Mouse (Mus musculus): ENCODE data around the gene Adcy1. TPM values are rescaled to one million over a fixed set of nuclear protein-coding genes. Genes with fewer than 3 reads are reported as not detected.
A peak's percentile ranks its signal among the peaks of the same experiment; 100 is the strongest.

Gene Adcy1
- total RNA-seq, 2 experiments from 2014 or later: 9.8 to 11.3 TPM

- DNase-seq (ENCODE audit: low spot score in 2 of 2): no peak
Measured at GRCm38 (mm10) chr11:7134319-7134718, 71.0 kb downstream of the Adcy1 start.

GRCm38 (mm10) chr11:7135301-7135700 is 72.0 kb downstream of the Adcy1 start:
- DNase-seq (ENCODE audit: low spot score in 2 of 2): no peak

- no peak for DNase-seq (ENCODE audit: low spot score in 2 of 2)
Measured at GRCm38 (mm10) chr11:7135763-7136162, 72.5 kb downstream of the Adcy1 start.

GRCm38 (mm10) chr11:7136246-7136855 is 73.1 kb downstream of the Adcy1 start:
- DNase-seq (ENCODE audit: low spot score in 2 of 2): no peak

- DNase-seq (ENCODE audit: low spot score in 2 of 2): no peak
Measured at GRCm38 (mm10) chr11:7138370-7138769, 75.1 kb downstream of the Adcy1 start.

DNA sequence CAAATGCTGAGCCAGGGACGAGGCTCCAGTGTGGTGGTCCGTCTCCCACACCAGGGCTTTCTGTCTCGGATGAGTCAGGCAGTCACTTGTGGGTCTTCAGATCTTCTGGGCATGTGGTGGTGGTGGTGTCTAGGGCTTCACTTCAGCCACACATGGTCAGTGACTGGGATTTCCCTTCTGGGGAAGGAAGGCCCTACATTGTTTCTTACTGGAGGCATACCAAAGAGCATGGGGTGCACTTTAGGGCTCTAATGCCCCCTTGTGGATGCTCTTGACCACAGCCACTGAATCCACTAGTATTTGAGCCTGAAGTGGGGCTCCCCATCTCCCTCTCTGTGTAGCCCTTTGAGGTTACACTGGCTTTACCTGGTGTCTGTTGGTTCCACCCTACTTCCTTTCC is 77.2 kb downstream of the Adcy1 start:
- DNase-seq (ENCODE audit: low spot score in 2 of 2): no peak

DNA sequence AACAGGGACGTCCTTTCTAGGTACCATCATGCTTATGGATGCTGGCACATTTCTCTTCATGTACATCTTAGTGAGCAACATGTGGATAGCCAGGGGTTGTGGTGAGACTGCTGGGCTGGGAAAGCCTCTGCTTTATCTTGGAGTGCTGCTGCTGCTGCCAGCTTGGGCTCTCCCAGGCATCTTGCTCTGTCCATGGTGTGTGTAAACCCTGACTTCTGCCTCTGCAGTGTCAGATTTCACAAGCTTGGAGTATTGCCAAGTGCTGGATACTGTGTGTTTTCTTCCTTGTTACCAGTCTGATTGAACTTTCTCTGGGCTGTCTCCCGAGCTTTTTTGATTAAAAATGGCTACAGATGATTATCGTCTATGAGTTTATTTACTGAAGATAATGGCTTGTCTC is 79.4 kb downstream of the Adcy1 start:
- DNase-seq (ENCODE audit: low spot score in 2 of 2): peak in 1 of 2 experiments; percentile 24

DNA sequence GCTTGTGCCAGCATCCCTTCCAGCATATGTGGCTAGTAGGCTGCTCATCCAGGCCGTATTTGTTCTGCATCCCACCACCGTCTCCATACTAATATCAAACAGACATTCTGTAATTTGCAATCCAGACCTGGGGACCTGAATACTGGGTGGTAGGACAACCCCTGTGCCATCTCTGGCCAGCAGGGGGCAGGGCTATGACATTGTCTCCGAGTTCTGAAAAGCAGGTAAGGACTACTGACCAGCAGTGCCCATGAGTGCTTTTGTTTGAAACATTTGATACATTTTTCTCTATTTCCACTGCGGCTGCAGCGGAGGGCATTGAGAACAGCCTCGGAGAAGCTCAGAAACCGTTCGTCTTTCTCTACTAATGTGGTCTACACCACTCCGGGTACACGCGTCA is 81.1 kb downstream of the Adcy1 start:
- DNase-seq (ENCODE audit: low spot score in 2 of 2): no peak

- no peak for DNase-seq (ENCODE audit: low spot score in 2 of 2)
Measured at GRCm38 (mm10) chr11:7145221-7145620, 81.9 kb downstream of the Adcy1 start.

DNA sequence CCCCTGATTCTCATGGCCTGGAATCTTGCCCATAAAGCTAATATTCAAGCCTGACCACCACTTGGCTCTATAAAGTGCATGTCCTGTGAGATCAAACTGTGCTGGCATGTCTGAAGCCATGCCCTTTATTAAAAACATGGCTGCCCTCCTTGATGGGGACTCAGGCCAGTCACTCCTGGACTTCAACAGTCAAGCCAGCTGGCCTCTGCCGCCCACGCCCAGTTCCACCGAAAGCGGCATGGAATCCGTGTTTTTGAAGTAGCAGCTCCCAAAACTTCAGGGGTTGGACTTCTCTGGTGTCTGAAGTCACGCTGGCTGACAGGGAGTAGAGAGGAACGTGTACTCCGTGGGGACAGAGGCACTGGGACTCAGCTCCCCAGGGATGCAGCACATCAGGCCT is 84.2 kb downstream of the Adcy1 start:
- no peak for DNase-seq (ENCODE audit: low spot score in 2 of 2)

- no peak for DNase-seq (ENCODE audit: low spot score in 2 of 2)
Measured at GRCm38 (mm10) chr11:7147945-7148344, 84.7 kb downstream of the Adcy1 start.

- DNase-seq (ENCODE audit: low spot score in 2 of 2): no peak
Measured at GRCm38 (mm10) chr11:7149471-7149870, 86.2 kb downstream of the Adcy1 start.

DNA sequence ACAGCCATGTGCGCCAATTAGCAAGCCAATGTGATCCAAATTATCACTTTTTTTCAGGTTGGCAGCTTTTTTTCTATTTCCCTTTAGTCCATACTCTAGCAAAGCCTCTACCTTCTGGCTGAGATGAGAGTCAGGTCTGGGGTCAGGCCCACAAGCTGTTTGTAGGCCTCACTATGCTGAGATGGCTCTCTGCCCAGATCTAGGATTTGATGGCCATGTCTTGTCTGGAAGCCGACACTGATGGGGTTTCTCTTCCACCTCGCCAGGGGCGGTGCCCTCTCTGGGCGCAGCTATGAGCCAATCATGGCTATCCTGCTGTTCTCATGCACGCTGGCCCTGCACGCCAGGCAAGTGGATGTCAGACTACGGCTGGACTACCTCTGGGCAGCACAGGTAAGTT is 87.2 kb downstream of the Adcy1 start:
- no peak for DNase-seq (ENCODE audit: low spot score in 2 of 2)

GRCm38 (mm10) chr11:7152371-7152770 is 89.1 kb downstream of the Adcy1 start:
- no peak for DNase-seq (ENCODE audit: low spot score in 2 of 2)

DNA sequence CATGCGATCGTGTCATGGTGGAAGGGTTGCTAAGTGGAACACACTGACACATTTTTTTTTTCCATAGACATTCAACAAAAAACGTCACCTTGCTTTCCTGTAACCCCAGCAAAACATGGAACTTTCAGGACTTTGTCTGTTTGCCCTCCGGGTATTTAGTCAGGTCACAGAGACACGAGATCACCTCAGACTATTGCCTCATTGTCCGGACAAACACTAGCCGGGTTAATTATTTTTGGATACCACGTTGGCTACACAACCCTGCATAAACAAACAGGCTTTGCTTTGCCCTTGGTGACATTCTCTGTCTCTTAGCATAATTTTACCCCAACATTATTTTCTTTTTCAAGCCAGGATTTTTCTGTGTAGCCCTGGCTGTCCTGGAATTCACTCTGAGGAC is 89.8 kb downstream of the Adcy1 start:
- no peak for DNase-seq (ENCODE audit: low spot score in 2 of 2)

DNA sequence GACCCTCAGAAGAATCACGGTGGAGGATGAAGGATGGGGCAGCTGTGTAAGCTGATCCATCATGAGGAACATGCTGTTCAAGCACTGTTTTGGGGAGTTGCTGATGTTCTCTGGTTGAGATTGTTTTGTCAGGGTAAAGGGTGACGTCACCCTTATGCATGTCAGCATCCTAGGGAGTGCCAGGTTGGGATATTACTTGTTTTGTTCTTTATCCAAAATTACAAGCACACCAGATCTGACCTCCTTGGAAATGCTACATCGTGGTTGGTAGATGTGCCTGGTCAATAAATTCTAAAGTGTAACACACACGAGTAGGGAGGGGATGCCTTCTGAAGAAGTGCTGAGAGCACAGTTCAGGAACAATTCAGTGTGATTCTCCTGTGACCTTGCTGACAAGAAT is 93.1 kb downstream of the Adcy1 start:
- DNase-seq (ENCODE audit: low spot score in 2 of 2): no peak

DNA sequence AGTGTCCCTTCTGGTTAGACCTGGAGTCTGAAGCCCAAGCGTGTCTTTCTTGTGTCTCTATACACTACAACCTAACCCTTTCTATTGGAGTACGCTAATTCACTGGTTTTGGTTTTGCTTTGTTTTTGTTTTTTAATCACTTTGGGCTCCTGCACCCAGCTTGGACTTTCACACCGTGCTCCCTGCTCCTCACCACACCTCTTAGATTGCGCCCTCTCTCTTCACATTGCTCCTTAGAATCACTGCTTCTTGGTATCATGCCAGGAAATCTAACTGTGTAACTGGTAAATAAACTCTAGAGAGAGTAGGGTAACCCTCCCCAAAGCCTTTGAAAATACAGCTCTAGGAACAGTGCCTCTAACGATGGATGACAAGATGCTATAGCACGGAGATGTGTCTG is 94.9 kb downstream of the Adcy1 start:
- no peak for DNase-seq (ENCODE audit: low spot score in 2 of 2)

- DNase-seq (ENCODE audit: low spot score in 2 of 2): no peak
Measured at GRCm38 (mm10) chr11:7160146-7160545, 96.9 kb downstream of the Adcy1 start.

DNA sequence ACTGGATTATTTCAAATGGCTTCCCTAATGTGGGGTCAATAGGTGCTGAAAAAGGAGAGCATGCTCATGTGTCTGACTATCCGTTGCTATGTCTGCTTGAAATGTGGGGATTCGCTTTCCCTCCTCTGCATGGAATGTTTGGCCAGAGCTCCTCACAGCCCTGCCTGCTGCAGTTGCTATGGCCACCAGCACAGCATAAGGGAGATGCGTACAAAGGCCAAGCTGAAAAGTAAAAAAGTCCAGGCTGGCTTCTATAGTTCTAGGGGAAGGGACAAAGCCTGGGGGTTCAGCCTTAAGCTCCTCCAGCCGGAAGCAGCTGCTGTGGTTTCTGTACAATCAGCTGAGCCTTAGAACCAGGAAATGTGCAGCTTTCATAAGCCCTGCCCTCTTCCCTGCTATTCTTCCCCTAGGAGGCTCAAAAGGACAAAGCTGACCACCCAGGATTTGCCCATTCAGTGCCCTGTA is 97.4 kb downstream of the Adcy1 start:
- no peak for DNase-seq (ENCODE audit: low spot score in 2 of 2)

- DNase-seq (ENCODE audit: low spot score in 2 of 2): no peak
Measured at GRCm38 (mm10) chr11:7161502-7162174, 98.3 kb downstream of the Adcy1 start.

DNA sequence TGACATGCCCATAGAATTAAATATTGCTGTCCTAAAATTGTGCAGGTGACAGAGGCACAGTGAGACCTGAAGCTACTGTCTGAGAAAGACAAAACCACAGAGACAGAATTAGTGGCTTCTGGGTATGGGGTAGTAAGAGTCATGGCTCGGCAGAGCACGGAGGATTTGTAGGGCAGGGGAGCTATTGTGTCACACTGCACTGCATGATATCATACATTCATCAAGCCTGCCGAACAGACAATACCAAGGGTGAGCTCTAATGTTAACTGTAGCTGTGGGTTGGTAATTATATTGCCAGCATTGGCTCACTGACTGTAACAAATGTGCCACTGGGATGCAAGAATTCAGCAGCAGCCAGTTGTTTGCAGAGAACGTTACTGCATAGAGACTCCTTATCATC is 101.1 kb downstream of the Adcy1 start:
- DNase-seq (ENCODE audit: low spot score in 2 of 2): no peak

DNA sequence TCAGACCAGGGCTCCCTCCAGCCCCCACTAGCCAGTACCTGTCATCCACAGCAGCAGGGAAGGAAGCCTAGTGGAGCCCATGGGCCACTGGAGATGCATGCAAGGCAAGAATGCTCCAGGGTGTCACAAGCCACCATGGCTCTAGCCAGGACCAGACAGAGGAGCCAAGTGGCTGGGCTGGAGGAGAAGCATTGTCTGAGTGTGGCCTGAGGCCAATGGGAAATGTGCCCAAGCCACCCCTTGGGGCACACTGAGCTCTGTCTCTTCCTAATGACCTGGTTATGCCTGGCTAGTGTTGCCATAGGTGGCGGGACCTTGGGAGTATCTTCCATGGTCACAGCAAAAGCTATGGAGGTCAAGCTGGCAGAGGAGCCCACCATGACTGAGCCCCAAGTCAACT is 106.4 kb downstream of the Adcy1 start:
- no peak for DNase-seq (ENCODE audit: low spot score in 2 of 2)

- DNase-seq (ENCODE audit: low spot score in 2 of 2): no peak
Measured at GRCm38 (mm10) chr11:7173664-7174063, 110.4 kb downstream of the Adcy1 start.

Data from adrenal gland, postnatal 4 days (tissue).